Mouse (Mus musculus) splenic B cell, adult 2 months (primary cell): ENCODE results near the gene Jam2.

Experiments used
- DNase-seq: peaks from one replicate; pipeline ENCODE4 v3.0.0-alpha.2; 2011; ENCODE audit warnings: low read depth, low spot score
- H3K27me3 ChIP-seq: 2 replicates; pipeline ENCODE4 v1.6.1; 2012; ENCODE audit warnings: mild to moderate bottlenecking, low read length, moderate library complexity, mixed read lengths; ENCODE audit not compliant: control insufficient read depth, poor library complexity, insufficient read depth, severe bottlenecking
- H3K36me3 ChIP-seq: 2 replicates; pipeline ENCODE4 v1.6.1; 2012; ENCODE audit warnings: mild to moderate bottlenecking, low read length, moderate library complexity, mixed read lengths; ENCODE audit not compliant: control insufficient read depth, poor library complexity, insufficient read depth, severe bottlenecking

Jam2 gene

DNA sequence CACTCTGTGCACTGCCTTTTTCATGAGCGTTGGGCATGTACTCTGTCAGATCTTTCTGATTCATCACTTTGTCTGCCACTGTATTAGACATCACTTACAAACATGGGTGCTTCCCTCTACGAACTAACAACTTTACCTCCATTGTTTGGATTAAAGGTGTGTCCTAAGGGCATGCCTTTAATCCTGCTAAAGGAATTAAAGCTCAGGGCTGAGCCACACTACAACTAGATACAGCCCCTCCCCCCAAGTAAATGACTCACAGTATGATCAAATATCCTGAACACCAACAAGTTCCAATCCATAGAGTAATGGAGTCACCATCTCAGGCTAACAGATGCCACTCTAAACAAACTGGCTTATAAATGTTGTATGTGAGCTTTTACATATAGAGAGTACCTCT, 64.7 kb downstream of the Jam2 start:
- DNase-seq = no peak
- Histone ChIP-seq H3K36me3 (peaks cover 2% of the 10 kb centered on the region), H3K27me3 (no peaks in the 10 kb centered on the region)

- Histone ChIP-seq H3K36me3 (peaks cover 9% of the 10 kb centered on the region), H3K27me3 (no peaks in the 10 kb centered on the region)
- no peak for DNase-seq
These were observed 79.6 kb downstream of the Jam2 start for GRCm38 (mm10) chr16:84853492-84853891.

- H3K36me3 ChIP-seq = 0 out of 2 replicates have a peak, but pooled peaks cover 1% of the 10 kb centered on the region
- H3K27me3 ChIP-seq = no peaks in the 10 kb centered on the region
- DNase-seq = no peak
These were observed 90.7 kb downstream of the Jam2 start for GRCm38 (mm10) chr16:84864656-84865055.

DNA sequence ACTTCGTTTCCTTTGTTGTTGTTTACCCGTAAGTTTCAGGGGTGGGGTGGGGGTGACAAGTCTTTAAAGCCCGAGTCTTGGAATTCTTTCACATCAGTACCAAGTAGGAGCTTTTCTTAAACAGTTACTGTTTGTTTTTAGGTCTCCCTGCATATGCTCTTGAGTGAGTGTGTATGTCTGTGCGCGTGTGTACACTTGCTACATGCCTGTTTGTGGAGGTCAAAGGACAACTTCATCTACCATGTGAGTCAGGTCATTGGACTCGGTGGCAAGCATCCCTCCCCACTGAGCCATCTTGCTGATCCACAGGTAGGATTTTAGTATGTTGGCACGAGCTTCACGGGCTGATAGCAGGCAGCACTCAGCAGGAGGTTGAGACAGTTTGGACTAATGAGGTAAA, 99.9 kb downstream of the Jam2 start:
- DNase-seq = no peak
- no peaks in the 10 kb centered on the region for H3K27me3 ChIP-seq
- H3K36me3 ChIP-seq = no peaks in the 10 kb centered on the region

GRCm38 (mm10) chr16:84875012-84875717, 101.2 kb downstream of the Jam2 start:
- DNase-seq = no peak
- H3K36me3 ChIP-seq = no peaks in the 10 kb centered on the region
- no peaks in the 10 kb centered on the region for H3K27me3 ChIP-seq
